Mouse (Mus musculus) midbrain, postnatal 0 days (tissue): ENCODE measurements at regions not wholly inside any gene's neighbourhood (a gene's known extent, or its start where the extent isn't known, plus 50 kb on each side); places are given as distances from the start of the nearest gene placed in this dataset.
A peak's percentile ranks its signal among the peaks of the same experiment; 100 is the strongest.

ENCODE experiments used
- ATAC-seq: fragments of 200-750 bp; cut with Nextera tagmentation; 2 replicates; pipeline ENCODE4 v1.8.0; 2017; ENCODE audit warnings: moderate number of reproducible peaks, mild to moderate bottlenecking, moderate TSS enrichment, moderate library complexity; ENCODE audit not compliant: low FRiP score
- DNase-seq: peaks from one replicate; pipeline ENCODE4 v3.0.0-alpha.2; 2015; ENCODE audit warnings: low spot score
- H3K27ac ChIP-seq: fragments of 300-500 bp; sonication (generic); 2 replicates; pipeline ENCODE4 v1.5.1; 2014; ENCODE audit warnings: low read depth, mild to moderate bottlenecking, low read length, mixed read lengths
- H3K27me3 ChIP-seq: fragments of 300-500 bp; sonication (generic); 2 replicates; pipeline ENCODE4 v1.6.1; 2014; ENCODE audit warnings: low read length, control low read depth, mixed read lengths; ENCODE audit not compliant: insufficient read depth
- H3K36me3 ChIP-seq: fragments of 300-500 bp; sonication (generic); 2 replicates; pipeline ENCODE4 v1.6.1; 2014; ENCODE audit warnings: low read length, control low read depth, mixed read lengths; ENCODE audit not compliant: insufficient read depth
- H3K4me1 ChIP-seq: fragments of 300-500 bp; sonication (generic); 2 replicates; pipeline ENCODE4 v1.6.1; 2014; ENCODE audit warnings: mild to moderate bottlenecking, control low read depth, antibody characterized with exemption, low read length, mixed read lengths; ENCODE audit not compliant: insufficient read depth
- H3K4me2 ChIP-seq: fragments of 300-500 bp; sonication (generic); 2 replicates; pipeline ENCODE4 v1.6.1; 2014; ENCODE audit warnings: low read depth, mild to moderate bottlenecking, low read length, mixed read lengths; ENCODE audit not compliant: poor library complexity, severe bottlenecking
- H3K4me3 ChIP-seq: fragments of 300-500 bp; sonication (generic); 2 replicates; pipeline ENCODE4 v1.5.1; 2014; ENCODE audit warnings: low read depth, mild to moderate bottlenecking, low read length, moderate library complexity
- H3K9ac ChIP-seq: fragments of 300-500 bp; sonication (generic); replicated peaks from 2 replicates; pipeline ENCODE4 v1.6.1; 2014; ENCODE audit warnings: mild to moderate bottlenecking, low read length, moderate library complexity, mixed read lengths; ENCODE audit not compliant: poor library complexity, severe bottlenecking
- H3K9me3 ChIP-seq: fragments of 300-500 bp; sonication (generic); 2 replicates; pipeline ENCODE4 v1.6.1; 2016; ENCODE audit warnings: low read length, control low read depth
- CTCF ChIP-seq: IDR thresholded peaks from 2 replicates; pipeline ENCODE4 v1.5.1; 2016; ENCODE audit warnings: antibody characterized with exemption, mild to moderate bottlenecking
- WGBS: fragments of 180-500 bp; shearing (Covaris S2); extraction: QIAGEN DNeasy Blood & Tissue Kit; methylation state at CpG from one replicate; pipeline ENCODE4 v1.1.7; 2014; 5-methylcytosine and 5-hydroxymethylcytosine counted together

DNA sequence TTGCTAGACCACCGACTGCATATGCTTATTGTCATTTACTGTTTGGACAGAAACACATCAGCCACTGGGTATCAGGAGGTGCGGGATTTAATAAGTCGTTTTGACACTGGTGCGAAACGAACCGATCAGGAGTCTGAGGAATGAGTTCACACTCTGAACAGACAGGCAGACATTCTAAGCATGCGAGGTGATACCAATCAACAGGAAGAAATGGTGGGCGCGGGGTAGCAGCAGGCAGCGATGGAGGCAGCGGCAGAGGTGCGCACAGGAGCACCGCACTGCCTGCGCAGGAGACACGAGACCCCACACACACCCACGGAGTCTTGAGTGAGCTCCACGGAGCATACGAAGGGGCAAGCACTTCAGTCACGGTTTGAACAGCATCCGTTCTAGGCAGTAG is 210.6 kb upstream of the Spred2 start:
- ATAC-seq (no peak), DNase-seq (no peak)
- TF ChIP-seq CTCF: no peak
- WGBS: 73% methylated on average over 20 of the region's 20 CpGs
- no peak overlapping the region for H3K9ac ChIP-seq
- H3K9me3 ChIP-seq: no peaks in the 10 kb centered on the region
- no peaks in the 10 kb centered on the region for H3K4me1 ChIP-seq
- no peaks in the 10 kb centered on the region for H3K27me3 ChIP-seq
- H3K4me2 ChIP-seq: peak overlapping the region; percentile 25
- H3K4me3 ChIP-seq: no peak overlapping the region
- H3K27ac ChIP-seq: no peak overlapping the region
- H3K36me3 ChIP-seq: no peaks in the 10 kb centered on the region

DNA sequence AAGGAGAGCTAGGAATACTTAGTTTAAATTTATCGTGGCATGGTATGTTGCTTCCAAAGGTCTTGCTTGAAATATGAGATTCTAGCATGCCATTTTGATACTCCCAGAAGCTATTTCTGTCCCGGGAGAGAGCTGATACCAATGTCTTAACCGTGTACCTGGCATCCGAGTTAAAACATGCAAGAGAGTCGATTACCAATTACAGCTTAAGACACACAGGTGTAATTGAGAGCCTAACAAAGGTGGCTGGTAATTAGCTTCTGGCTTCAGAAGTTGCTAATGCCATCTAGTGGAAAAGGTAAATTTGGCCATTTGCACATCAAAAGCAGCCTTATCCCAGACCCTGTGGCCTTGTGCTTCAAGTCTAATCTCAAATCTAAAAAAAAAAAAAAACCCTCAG is 210.0 kb upstream of the Spred2 start:
- H3K4me1 ChIP-seq: no peaks in the 10 kb centered on the region
- peak overlapping the region; percentile 25; the same call in 1 of the 2 replicates for H3K4me2 ChIP-seq
- no peak overlapping the region for H3K4me3 ChIP-seq
- H3K36me3 ChIP-seq: no peaks in the 10 kb centered on the region
- no peak for ATAC-seq
- TF ChIP-seq CTCF: peak; percentile 61
- H3K9ac ChIP-seq: no peak overlapping the region
- H3K27ac ChIP-seq: no peak overlapping the region
- DNase-seq: peak; percentile 69
- 55% methylated on average over 5 of the region's 5 CpGs for WGBS
- H3K9me3 ChIP-seq: no peaks in the 10 kb centered on the region; the same call in 1 of the 2 replicates
- no peaks in the 10 kb centered on the region for H3K27me3 ChIP-seq

DNA sequence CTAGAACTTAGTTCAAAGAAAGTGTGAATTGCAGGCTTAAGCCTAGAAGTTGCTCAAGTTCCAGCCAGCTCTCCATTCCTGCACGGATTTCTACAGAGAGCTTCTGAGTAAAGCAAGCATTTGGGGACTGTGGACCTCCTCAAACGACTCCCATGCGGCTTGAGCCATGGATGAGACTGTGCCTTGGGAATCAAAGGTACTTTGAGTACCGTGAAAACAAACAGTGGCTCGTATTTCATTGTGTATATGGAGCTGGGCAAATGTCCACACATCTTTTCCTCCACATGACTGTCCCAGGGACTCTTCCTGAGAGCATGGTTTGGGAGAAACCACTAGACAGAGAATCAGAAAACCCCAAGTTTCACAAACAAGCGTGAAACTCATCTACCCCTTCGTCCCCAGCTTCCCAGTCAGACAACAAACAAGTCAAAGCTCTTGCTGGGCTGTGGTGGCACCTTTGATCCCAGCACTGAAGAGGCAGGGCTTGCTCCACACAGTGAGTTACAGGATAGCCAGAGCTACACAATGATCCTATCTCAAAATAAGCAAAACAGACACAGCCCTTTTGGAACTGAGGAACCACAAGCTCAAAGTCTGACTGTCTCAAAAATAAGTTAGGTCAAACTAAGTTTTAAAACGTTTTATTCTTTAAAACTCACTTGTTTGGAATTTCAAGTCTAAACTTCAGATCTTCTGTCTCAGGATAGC is 209.1 kb upstream of the Spred2 start:
- Histone ChIP-seq H3K36me3 (no peaks in the 10 kb centered on the region), H3K9ac (no peak overlapping the region), H3K4me3 (no peak overlapping the region), H3K4me1 (no peaks in the 10 kb centered on the region), H3K4me2 (no peak overlapping the region), H3K27ac (no peak overlapping the region), H3K27me3 (no peaks in the 10 kb centered on the region), H3K9me3 (no peaks in the 10 kb centered on the region; the same call in 1 of the 2 replicates)
- ATAC-seq (no peak), DNase-seq (no peak)
- 38% methylated on average over 8 of the region's 8 CpGs for WGBS
- TF ChIP-seq CTCF: no peak

DNA sequence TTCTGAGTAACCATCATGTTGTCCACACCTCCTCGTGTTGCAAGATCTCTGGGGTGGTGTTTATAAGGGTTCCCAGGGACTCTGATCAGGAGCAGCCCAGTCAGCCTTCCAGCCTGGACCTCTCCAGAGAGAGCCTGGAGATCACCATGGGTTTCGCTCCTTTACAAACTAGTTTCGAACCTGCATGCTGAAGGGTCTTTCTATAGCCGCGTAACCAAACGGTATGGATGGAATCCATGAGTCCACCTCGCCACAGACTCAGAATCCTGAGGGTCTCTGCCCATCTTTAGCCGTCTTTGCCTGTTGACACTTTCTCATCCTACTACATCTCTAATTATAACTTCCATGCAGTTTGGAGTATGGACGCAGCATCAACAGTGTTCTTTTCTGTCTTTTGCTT is 206.0 kb upstream of the Spred2 start:
- Histone ChIP-seq H3K4me3 (no peak overlapping the region), H3K4me1 (no peaks in the 10 kb centered on the region), H3K36me3 (no peaks in the 10 kb centered on the region), H3K4me2 (no peak overlapping the region), H3K27me3 (no peaks in the 10 kb centered on the region), H3K9me3 (no peaks in the 10 kb centered on the region; the same call in 1 of the 2 replicates), H3K9ac (no peak overlapping the region), H3K27ac (no peak overlapping the region)
- WGBS: 94% methylated on average over 9 of the region's 9 CpGs
- no peak for DNase-seq
- ATAC-seq: no peak
- TF ChIP-seq CTCF: no peak

DNA sequence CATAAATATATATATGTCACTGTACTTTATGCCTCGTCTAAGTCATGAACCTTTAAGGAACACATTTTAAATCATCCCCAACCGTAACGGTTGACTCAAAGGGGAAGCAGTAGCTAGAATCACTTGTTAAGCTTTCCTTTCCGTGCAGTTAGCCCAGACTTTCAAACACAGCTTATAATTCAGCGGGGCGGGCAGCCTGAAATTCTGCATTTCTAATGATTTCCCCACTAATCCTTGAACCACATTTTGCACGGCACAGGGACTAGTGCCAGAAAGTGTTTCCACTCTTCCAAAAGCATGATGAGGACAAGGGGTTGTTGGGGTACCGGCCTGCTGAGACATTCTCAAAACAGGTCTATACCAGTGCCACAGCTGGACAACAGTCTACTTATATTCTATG is 195.1 kb upstream of the Spred2 start:
- H3K36me3 ChIP-seq: no peaks in the 10 kb centered on the region
- H3K4me1 ChIP-seq: no peaks in the 10 kb centered on the region
- DNase-seq: no peak
- H3K27me3 ChIP-seq: no peaks in the 10 kb centered on the region
- no peak for TF ChIP-seq CTCF
- H3K9me3 ChIP-seq: no peaks in the 10 kb centered on the region
- H3K27ac ChIP-seq: no peak overlapping the region
- no peak overlapping the region for H3K9ac ChIP-seq
- ATAC-seq: no peak
- H3K4me3 ChIP-seq: no peak overlapping the region
- 76% methylated on average over 8 of the region's 8 CpGs for WGBS
- no peak overlapping the region for H3K4me2 ChIP-seq

DNA sequence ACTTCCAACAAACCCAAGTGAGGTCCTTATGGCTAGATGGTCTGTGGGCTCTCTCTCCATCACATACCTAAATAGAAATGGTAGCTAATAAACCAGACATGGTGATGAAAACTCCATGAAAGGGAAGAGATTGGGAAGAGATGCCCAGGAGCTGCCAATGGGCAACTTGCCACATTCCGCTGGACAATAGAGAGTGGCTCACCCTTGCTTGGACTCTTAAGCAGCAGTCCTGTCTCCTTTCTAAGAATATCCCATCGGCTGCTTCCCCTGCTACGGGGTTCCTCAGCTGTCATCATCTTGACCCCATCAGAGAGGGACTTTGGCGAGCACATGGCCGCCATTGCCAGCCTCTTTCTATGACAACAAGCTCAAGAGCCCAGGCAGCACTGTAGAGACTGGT is 193.4 kb upstream of the Spred2 start:
- Histone ChIP-seq H3K4me2 (no peak overlapping the region), H3K4me3 (no peak overlapping the region), H3K27me3 (no peaks in the 10 kb centered on the region), H3K9me3 (no peaks in the 10 kb centered on the region), H3K9ac (no peak overlapping the region), H3K4me1 (no peaks in the 10 kb centered on the region), H3K36me3 (no peaks in the 10 kb centered on the region), H3K27ac (no peak overlapping the region)
- 89% methylated on average over 5 of the region's 5 CpGs for WGBS
- no peak for TF ChIP-seq CTCF
- ATAC-seq (no peak), DNase-seq (no peak)
